ENCODE assay signal across 15 mouse cellular contexts in the genomic region with DNA sequence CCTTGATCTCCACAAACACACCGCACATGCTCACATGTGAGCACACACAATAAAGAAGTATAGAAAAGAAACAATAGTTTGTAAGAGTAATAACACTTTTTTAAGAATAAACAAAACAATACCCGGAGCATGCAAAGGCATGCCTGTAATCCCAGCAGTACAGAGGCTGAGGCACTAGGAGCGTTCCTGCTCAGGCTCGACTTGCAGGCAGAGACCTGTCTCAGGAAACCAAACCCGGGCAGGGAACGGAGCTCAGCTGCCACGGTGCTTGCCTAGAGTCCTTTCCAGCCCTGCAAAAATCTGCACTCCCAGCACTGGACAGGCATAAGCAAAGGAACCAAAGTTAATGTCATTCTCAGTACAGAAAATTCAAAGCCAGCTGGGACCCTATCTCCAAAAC.
"Had no signal": no experiment of that assay in that cellular context is flagged by ENCODE, and none has a peak within 500 bp of the region (broad histone marks: within the 10 kb centered on the region; RNA-seq: fewer than 3 reads in every experiment).

No protein-coding gene starts in this region.

- H3K27ac ChIP-seq: layer of hippocampus, adult 2 months; limb, embryonic 10.5 days; liver, embryonic 12.5 days; midbrain, embryonic 10.5 days; neural tube, embryonic 12.5 days; stomach, embryonic 15.5 days had no signal

- H3K4me3 ChIP-seq: layer of hippocampus, adult 2 months; limb, embryonic 10.5 days; liver, embryonic 12.5 days; midbrain, embryonic 10.5 days; neural tube, embryonic 12.5 days; stomach, embryonic 15.5 days had no signal

- DNase-seq: kidney, adult 18-20 months; kidney, postnatal 10 days; kidney, postnatal 4 days; lung, embryonic 14.5 days; lung, postnatal 10 days; lung, postnatal 4 days; midbrain, embryonic 14.5 days; right cerebral cortex, postnatal 14 days; thymus, postnatal 4 days had no signal
